Mouse (Mus musculus): ENCODE data around the gene Fam129a. TPM values are rescaled to one million over a fixed set of nuclear protein-coding genes. Genes with fewer than 3 reads are reported as not detected.

Gene Fam129a
- total RNA-seq, 2 experiments from 2014 or later, result 10.6 to 11.9 TPM

DNA sequence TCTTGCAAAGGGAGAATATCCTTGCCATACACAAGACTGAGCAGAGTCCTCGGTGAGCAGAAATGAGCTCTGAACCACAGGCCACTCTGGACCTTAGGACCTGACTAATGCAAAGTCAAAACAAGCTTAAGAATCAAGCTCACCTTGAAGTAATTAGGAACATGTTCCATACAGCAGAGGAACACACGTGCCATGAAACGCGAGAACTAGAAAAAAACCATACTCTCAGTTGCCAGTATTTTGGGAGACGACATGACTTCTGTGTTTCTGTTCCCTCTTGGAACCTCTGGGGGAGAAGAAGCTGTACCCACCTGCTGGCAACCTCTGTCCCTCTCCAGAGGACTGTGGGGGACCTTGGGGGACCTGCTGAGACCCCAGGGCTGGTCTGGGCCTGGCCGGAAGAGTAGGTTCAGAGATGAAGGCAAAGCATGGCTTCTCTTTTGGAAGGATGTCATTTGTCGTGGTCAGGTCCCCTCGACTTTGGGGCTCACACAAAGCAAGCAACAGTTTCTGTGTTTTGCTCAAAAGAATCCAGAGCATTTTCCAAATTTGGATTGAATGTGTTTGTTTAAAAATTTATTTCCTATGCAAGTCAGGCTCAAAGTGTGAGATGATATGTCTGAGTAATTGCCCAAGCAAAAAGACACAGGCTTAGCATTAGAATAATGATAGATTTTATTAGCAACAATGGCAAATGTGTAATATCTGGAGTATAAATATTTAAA, 12.6 kb downstream of the Fam129a start:
- DNase-seq, result no peak

DNA sequence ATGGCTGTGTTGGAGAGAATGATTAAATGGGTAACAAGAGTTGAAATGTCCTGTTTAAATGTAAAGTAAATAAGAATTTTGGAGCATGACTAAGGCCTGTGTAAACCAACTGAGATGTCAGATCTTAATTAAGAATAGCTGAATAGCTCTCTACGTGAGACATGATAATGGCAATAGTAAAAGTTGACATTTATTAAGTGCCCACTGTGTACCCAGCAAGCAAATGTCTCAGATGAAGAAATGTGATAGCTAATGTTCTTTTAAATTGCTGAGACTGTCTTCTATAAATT, 13.1 kb downstream of the Fam129a start:
- DNase-seq, result no peak

DNA sequence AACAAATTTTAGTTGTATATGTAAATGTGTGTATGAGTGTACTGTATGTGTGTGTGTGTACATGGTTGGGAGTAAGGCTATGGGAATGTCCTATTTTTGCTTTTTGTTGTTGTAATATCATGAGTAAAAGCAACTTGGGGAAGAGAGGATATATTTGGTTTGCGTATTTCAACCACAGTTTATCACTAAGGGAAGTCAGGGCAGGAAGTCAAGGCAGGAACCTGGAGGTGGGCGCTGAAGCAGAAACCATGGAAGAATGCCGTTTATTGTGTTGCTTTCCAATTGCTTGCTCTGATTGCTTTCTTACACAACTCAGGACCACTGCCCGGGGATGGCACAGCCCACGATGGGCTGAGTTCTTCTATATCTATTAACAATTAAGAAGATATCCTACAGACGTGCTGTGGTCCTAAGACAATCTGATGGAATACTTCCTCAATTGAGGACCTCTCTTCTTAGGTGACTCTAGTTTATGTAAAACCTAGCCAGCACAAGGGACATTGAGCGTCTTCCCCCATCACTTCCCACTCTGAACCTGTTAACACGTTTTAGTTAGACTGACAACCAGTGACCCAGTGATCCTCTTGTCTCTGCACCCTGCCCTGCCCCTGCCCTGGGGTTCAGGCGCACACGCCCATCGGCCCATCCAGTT, 13.7 kb downstream of the Fam129a start:
- no peak for DNase-seq

DNA sequence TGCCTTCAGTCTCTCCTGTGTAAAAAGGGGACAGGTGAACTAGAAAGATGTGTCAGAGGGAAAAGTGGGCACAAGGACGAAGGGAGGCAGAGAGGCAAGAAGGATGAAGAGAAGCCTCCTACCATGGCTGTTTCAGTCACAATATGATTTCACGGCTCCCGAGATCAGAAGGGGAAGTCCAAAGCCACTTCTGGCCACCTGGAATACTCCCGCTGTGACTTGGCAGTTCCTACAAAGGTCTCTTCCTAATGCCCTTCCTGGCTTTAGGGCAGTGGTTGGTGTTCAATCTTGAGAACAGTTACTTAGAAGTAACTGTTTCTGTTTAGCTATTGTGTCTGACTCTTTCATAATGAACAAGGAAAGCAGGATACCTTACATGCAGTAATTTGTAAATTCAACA, 14.7 kb downstream of the Fam129a start:
- no peak for DNase-seq

DNA sequence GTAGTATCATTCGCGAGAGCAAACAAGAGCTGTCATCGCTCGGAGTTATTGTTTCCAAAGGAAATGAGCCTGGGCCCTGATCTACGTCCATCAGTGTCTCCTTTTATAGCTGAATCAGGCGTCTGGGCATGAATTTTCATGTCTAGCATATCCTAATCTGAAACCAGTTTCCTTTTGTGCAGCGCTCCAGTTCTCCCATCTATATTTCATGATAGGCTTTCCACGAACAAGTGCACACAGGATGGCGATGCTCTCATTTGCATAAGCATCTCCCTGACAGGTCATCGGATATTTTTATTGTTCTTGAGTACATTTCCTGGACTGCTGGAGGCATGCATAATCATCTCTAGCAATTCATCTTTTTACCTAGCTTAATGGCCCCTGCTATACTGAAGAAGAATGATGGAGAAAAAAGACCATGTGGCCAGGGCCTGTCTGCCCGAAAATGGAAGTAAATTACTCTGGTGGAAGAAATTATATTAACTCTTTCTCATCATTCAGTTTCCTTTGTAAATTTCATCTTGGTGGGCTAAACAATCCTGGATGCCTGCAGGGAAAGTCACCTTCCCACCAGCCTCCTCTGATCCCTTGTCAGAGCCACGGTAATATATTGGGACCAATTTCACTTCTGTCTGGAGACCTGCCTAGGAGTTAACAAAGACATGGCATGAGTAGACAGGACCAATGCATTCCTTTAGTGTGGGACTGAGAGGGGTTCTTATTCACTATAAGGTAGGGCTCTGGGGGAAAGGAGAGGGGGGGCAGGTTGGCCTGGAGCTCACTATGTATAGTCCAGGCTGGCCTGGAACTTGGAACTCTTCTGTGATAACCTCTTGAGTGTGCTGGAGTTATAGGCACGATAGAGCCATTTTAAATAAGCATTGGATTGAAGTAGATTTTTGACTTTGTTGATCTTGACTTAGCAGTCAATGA, 21.4 kb downstream of the Fam129a start:
- DNase-seq, result no peak

DNA sequence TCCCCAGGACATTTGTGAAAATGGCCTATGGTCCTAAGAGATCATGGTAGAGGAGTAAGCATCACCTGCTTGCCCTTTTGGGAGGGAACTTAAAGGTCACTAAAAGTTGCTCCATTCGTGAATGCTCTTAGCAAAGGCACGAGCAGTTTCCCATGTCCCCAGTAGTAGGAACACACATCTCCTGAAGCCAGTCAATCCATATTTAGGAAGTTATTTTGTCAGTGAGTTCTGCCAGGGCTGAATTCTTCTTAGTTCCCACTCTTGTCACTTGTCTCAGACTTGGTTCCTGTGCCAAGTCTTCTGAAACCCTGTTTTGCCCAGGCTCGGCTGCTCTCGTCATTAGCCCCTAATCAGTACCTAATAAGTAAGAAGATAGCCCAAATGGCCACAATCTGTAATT, 23.9 kb downstream of the Fam129a start:
- DNase-seq, result peak in 1 of 2 experiments; percentile 47

DNA sequence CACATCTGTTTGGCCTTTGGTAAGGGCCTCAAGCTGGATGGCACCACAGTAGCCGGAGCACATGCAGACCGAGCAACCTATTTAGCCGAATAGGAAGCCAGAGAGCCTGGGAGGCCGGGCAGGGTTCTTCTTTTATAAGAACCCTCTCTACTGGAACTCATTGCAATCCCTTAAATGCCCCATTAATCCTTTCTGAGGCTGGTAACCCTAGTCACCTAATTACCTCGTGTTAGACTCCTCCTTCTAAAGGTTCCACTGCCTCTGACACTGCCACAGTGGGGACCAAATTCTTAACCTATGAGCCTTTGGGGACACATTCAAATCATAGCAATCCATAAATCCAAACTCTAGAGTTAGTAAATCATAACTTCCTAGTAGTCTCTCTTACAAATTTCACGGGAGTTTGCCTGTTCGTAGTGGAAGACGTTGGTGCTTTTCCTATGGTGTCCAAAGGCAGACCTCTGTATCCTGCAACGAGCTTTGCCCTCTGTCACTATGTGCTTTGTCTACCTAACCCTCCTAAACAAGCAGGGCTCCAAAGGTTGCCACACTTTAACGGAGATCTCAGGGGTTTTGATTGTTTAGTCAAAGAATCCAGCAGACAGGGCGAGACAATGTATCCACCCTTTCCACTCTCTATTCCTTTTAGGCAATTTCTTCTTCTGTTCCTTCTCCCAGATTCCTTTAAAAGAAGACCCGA, 24.8 kb downstream of the Fam129a start:
- DNase-seq, result no peak

DNA sequence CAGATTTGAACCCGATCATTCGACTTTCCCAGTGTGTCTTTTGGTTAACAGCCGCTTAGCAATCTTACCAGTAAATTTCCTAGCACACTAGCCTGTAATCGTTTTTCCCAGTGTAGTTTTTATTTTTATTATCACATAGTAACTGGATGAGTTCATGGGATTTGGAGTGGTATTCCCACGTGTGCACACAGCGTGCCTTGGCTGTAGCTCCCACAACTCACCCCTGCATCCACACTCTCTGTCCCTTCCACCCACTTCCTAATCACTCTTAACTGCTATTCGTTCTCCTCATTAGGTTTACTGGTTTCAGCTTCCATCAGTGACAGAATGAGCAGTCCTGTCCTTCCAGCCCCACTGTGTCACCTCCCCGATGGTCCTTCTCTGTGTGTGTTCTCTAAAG, 25.6 kb downstream of the Fam129a start:
- peak in 1 of 2 experiments; percentile 61 for DNase-seq

DNA sequence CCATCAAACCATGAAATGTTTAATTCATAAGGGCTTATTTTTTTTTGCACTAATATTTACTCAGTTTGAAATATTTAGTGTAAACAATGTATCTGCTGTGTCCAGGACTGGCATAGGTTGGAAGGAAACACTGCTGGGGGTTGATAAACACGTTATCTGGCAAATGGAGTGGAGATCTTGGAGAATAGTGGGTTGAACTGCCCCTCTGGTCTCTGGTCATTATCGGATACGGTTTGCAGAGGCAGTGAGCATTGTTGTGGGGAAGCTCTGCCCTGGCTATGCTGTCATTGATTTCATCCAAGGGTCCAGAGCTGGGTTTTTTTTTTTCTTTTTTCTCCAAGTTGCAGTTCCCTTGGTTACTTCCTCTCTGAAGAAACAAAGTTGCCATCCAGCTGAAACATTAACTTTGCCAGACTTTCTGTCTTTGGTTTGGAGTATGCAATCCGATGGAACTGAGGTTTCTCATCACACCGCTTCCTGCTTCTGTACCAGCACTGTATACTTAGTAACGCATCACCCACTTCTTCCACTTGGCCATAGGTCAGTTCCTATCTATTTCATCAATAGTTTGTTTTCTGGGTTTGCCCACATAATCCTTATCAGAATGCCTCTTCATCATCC, 26.8 kb downstream of the Fam129a start:
- peak in 1 of 2 experiments; percentile 39 for DNase-seq

DNA sequence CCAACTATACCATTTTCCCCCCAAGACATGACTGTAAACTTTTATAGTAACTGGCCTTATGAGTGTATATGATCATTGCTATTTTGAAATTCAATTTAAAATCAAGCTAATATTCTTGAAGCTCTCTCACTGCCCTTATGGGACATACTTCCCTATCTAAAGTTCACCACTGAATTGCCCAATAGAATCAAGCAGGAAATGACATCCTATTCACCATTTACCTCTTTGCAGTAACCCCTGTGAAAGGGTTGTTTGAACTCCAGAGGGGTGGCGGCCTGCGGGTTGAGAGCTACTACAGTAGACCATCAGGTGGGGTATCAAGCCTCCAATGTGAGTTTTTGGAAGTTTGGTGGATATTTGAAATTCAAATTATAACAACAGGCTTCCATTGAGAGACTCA, 27.9 kb downstream of the Fam129a start:
- no peak for DNase-seq

DNA sequence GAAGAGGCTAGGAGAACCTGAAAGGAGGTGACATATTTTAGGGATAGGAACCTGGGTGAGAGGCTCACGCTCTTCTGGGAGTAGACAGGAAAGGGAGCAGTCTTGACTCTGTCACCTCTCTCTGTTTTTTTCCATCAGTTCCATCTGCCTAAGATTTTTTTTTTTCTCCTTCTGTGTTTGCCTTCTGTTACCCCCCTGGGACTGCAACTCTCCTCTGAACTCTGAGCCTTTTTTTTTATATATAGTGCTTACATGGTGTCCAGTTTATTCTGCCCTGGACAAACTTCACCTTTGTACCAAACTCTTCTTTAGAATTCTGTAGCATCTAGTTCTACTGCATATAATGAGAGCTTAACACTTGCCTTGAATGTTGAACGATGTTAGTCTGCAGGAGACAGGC, 33.3 kb downstream of the Fam129a start:
- DNase-seq, result no peak

DNA sequence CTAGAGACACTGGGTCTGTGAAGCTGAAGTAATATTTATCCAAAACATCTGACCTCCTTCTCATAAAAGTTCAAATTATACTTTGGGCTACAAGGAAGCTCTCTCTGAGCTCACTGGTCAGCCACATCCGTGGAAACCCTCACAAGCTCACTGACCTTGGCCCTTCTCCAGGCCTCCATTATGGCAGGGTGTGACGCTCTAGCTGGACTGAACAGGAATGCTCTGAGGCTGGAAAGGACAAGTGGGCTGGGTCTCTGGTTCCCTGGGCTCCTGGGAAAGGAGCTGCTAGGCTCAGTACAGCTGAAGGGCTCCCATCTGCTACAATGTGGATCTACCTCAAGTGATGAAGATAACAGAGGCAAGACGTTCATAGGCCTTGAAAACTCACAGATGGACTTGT, 37.0 kb downstream of the Fam129a start:
- peak; percentile 75 to 81 for DNase-seq

DNA sequence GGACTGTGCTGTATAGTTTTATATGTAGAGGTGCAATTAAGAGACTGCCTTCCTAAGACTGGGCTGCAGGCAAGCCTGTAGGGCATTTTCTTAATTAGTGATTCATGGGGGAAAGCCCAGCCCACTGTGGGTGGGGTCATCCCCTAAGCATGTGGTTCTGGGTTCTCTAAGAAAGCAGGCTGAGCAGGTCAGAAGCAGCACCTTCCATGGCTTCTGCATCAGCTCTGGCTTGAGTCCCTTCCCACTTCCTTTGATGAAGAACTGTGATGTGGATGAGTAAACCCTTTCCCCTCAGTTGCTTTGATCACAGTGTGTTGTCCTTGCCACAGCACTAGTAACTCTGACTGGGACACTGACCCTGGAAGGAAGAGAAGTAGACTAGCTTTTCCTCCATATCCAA, 39.6 kb downstream of the Fam129a start:
- no peak for DNase-seq

DNA sequence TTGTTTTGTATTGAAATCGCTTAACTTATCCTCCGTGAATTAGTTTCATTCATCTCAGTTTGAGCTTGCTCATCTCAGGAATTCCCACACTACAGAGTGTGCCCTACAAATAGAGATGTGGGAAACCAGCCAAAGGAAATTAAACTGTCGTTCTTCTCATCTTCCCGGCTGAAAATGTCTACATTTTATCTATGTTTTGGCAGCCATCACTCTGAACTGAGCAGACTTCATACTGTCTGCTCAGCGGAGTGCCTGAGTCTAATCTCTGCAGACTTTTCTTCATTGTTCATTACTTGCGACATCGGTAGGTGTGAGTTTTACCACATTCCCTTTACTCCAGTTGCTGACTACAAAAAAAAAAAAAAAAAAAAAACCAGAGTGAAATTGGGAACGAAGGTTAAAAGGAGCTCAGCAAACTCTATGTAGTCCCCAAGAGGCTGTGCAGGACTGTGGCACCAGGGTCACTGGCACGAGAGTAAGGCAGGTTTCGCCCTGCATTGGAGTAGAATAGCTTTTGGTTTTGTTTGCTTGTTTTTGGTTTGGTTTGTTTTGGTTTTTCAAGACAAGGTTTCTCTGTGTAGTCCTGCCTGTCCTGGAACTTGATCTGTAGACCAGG, 43.4 kb downstream of the Fam129a start:
- no peak for DNase-seq

DNA sequence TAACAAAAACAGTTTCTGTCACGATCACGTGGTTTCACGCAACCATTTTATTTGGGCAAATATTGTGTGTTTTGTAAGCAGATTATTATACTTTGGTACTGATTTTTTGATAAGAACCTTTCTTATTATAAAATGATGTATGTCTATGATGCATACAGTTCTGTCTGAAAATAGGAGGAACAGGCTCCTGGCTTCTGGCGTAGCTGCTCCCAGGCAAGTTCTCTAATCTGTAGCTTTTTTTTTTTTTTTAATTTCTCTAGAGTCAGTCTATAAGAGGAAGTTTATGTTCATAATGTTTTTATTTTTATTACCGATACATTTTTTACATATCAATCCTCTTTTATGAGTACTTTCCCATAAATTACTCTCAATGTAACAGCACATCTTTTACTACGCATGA, 44.6 kb downstream of the Fam129a start:
- no peak for DNase-seq

DNA sequence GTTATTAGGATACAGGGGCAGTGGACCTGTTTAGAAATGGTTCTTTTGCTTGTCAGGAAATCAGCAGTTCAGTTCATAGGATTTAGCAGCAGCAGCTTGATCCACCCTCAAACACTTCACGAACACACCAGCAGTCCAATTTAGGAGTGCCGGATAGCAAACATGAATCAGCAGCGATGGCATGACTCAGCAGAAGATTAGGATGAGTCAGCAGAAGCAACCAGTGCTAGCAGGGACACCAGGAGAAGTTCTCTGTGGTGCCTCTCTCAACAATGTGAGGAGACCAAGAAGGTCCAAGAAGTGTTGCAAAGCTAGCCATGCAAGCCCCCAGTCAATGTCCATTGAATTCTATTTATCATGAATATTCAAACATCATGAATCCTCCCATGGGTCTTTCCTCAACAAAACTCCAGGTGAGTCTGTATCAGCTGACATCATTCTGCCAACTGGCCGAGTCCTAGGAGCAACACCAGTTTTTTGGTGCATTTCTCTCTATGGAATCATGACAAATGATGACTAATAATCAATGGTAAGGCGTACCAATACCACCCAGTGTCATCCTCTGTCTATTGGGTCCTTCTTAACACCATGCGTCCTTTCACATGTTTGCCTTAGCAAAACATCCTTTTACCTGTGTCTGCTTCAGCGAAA, 45.7 kb downstream of the Fam129a start:
- no peak for DNase-seq

DNA sequence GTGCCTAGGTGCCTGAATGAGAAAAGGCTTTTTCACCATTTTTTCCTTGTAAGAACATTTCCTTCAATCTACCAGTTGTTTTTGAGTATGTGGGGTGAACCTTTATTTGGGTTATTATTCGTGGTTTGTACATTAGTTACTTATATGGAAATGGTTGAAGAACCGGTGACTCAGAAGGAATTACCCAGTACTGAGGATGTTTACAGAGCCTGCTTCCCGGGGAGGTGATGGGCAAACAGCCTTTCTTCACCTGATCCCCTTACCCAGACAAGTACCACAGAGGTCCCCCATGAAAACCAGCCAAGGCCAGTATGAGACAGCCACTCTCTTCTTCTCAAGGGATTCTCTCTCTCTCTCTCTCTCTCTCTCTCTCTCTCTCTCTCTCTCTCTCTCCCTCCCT, 47.3 kb downstream of the Fam129a start:
- no peak for DNase-seq

DNA sequence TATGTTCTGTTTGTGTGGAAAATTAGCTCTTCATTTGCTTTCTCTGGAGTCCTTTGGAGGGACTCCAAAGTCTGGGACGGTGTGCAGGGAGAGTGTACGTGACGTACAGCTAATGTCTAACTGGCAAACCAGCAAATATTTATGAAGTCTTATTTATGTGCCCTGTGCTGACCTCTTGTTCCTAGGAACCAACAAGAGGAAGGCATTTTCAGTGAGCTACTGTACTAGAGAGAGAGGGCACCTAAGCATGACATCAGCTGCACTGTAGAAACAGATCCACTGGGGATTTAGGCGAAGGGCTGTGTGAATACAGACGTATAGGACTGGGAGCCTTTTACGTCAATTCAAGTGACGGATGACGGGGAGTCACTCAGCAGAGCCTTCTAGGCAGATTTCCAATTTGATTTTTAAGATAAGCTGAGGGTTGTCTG, 48.3 kb downstream of the Fam129a start:
- no peak for DNase-seq

DNA sequence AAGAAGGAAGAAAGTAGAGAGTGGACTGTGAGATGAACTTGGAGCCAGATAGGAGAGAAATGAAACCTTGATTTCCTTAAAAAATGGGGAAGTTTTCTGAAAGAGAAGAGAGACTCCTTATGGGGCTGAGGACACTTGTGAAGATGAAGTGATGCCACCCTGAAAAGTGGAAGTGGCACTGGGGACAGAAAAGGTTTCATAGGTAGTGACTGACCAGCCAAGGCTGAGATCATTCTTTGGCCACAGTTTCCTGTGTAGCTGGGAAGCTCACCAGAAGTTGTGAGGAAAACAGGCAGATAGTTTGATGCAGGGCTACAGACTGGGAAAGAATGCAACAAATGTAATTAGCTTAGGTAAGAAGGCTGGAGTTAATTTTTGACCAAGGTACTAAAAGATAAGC, 49.7 kb downstream of the Fam129a start:
- peak; percentile 53 to 60 for DNase-seq

DNA sequence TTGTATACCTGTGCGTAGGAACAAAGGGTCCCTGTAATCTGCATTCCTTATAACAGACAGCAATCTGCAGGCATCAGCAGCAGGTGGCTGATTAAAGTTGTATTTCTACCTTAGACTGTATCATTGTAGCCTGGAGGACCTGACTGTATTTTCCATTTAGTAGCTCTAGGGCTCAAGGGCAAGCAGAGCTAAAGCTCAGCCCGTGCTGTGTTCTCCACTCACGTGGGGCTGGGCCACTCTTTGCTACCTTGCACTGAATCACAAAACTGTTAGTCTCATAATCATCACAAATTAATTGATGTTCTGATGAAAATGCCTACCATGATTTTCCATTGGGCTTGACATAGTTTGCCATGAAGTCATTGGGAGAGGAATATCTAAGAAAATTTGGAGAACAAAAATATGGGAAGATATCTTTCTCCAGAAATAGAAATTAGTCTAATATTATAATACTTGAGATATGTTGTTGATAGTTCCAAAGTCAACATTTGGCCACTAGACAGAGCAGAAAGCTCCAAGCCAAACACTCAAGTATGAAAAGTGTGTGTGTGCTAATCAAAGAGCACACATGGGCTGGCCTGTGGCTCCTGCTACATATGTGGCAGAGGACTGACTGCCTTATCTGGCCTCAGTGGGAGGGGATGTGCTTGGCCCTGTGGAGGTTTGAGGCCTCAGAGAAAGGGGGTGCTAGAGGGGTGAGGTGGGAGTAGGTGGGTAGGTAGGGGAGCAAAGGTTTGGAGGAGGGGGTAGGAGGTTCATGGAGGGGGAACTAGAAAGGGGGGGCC, 53.6 kb downstream of the Fam129a start:
- no peak for DNase-seq
